Mouse (Mus musculus): ENCODE data around the gene Cdkal1. TPM values are rescaled to one million over a fixed set of nuclear protein-coding genes. Genes with fewer than 3 reads are reported as not detected.

Gene Cdkal1
- polyA plus RNA-seq, 1 experiment = 7.2 TPM

DNA sequence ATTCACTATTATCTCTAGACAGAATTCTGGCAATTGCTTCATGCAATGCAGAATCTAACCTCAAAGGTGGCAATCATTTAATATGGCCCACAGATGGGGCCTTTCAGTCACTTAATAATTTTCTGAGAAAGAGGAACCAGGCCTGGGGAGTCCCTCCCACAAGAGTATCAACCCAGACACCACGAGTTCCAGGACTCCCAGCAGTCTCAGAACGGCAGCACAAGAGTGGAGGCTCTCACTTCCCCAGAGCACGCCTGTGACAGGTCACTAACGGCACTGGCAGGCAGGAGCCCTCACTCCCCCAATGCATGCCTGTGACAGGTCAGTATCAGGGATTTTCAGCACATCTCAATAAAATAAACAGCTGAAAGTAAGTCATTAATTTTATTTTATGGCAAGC lies 424.6 kb downstream of the Cdkal1 start:
- no peak for DNase-seq (ENCODE audit: low read depth)
- TF ChIP-seq CTCF (IDR thresholded peaks at IDR 0.05; ENCODE audit: borderline replicate concordance, extremely low read depth, insufficient read depth, insufficient read length) (no peak), POLR2A (IDR thresholded peaks at IDR 0.05; ENCODE audit: borderline replicate concordance, extremely low read depth, insufficient read depth, insufficient read length, poor library complexity, severe bottlenecking) (no peak)

DNA sequence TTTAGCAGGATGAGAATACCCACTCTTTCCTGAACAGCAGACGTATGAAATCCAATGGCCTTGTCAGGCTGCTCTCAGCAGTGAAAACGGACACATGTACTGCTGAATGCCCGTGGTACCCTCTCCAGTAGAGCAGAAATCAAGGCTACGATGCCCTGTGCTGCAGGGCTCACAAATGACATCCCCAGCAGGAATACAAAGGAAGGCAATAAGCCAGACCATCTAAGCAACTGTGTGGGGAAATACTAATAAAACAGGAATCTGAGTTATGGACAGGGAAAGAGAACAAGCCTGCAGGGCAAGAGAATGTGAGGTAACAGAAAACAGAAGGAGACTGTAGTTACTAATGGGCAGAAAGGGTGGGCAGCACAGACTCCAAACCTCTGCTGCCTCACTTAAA lies 425.6 kb downstream of the Cdkal1 start:
- TF ChIP-seq CTCF (IDR thresholded peaks at IDR 0.05; ENCODE audit: borderline replicate concordance, extremely low read depth, insufficient read depth, insufficient read length) = no peak
- TF ChIP-seq POLR2A (IDR thresholded peaks at IDR 0.05; ENCODE audit: borderline replicate concordance, extremely low read depth, insufficient read depth, insufficient read length, poor library complexity, severe bottlenecking) = no peak

DNA sequence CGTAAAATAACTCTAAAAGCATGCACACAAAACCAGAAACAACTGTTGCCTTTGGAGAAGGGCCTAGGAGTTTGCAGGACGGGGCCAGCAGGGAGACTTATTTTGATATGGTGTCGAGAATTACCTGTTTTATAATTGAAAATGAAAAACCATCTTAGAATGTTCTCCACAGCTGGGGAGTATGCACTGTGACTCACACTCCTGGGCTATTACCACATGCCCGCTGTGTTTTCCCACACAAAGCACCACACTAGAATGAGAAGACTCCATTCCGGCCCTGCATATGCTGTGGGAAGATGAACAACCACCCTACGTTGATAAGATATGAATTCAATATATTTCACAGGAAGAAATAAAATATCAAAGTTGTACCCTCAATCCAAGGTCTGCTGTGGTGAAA lies 426.3 kb downstream of the Cdkal1 start:
- TF ChIP-seq CTCF (IDR thresholded peaks at IDR 0.05; ENCODE audit: borderline replicate concordance, extremely low read depth, insufficient read depth, insufficient read length) (no peak), POLR2A (IDR thresholded peaks at IDR 0.05; ENCODE audit: borderline replicate concordance, extremely low read depth, insufficient read depth, insufficient read length, poor library complexity, severe bottlenecking) (no peak)
- DNase-seq (ENCODE audit: low read depth) = no peak

More for the DNA sequence above, 425.6 kb downstream of the Cdkal1 start:
- no peak for DNase-seq (ENCODE audit: low read depth)

DNA sequence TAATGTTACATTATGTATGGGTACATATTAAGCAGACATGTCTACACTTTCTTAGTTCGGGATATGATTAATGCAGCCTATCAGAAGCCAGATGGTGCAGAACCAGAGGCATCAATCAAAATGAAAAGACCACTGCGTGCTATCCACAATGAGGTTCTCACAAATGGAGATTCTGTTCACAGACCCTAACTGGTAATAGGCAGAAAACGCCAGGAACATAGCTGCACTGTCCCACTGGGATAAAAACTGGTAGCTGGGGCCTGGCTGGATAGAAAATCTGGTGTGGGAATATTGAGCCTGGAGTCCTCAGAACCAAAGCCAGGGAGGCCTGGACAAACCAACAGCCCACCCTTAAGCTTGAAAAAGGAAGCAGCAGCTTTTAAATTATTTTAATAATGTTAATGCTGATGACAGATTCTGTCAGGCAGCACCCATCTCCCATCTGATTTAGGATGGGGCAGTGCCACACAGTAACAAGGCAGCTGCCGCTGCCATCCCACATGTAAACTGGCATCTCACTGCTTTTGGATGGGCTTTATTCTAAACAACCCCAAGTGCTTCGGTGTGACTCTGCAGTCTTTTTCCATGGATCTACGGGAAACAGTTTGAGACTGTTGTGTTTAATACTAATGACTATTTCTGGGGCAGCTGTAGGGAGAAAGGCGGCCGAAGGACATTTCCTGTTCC lies 438.9 kb downstream of the Cdkal1 start:
- TF ChIP-seq CTCF (IDR thresholded peaks at IDR 0.05; ENCODE audit: borderline replicate concordance, extremely low read depth, insufficient read depth, insufficient read length) (no peak), POLR2A (IDR thresholded peaks at IDR 0.05; ENCODE audit: borderline replicate concordance, extremely low read depth, insufficient read depth, insufficient read length, poor library complexity, severe bottlenecking) (no peak)
- peak; percentile 95 for DNase-seq (ENCODE audit: low read depth)

DNA sequence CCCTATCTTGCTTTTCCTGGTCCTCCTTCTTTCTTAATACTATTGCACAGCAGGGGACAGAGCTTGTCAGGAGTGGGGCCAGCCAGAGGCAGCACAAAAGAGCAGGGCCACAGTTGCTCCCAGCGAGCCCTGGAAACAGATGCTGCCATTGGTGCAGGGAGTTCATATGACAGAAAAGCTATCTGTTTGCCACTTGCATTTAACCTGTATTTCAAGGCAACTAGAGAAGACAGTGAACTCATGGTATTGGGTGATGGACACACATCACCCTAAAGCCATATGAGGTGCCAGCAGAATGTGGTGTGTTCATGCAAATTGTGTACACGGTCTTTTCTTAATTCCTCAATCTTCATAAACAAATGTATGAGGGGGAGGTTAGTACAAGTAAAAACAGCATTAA lies 439.5 kb downstream of the Cdkal1 start:
- DNase-seq (ENCODE audit: low read depth) = peak; percentile 81
- TF ChIP-seq CTCF (IDR thresholded peaks at IDR 0.05; ENCODE audit: borderline replicate concordance, extremely low read depth, insufficient read depth, insufficient read length) = no peak
- TF ChIP-seq POLR2A (IDR thresholded peaks at IDR 0.05; ENCODE audit: borderline replicate concordance, extremely low read depth, insufficient read depth, insufficient read length, poor library complexity, severe bottlenecking) = no peak

DNA sequence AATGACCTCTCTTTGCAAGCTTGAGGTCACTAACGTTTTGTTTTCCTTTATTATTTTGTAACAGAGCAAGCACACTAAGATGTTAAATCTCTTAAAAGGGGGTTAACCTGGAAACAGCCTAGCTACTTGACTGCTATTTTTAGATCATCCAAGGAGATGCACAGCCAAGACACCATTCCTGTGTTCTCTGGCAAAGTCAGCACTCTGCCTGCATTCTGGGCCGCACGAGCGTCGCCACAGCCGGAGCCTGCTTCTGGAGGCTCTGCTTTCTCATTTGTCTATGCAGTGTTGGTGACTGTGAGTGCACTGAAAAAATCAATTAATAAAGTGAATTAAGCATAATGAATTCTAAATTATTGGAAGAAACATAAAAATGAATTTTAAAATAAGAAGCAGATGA lies 440.6 kb downstream of the Cdkal1 start:
- peak; percentile 78 for DNase-seq (ENCODE audit: low read depth)
- TF ChIP-seq POLR2A (IDR thresholded peaks at IDR 0.05; ENCODE audit: borderline replicate concordance, extremely low read depth, insufficient read depth, insufficient read length, poor library complexity, severe bottlenecking) (no peak), CTCF (IDR thresholded peaks at IDR 0.05; ENCODE audit: borderline replicate concordance, extremely low read depth, insufficient read depth, insufficient read length) (no peak)

DNA sequence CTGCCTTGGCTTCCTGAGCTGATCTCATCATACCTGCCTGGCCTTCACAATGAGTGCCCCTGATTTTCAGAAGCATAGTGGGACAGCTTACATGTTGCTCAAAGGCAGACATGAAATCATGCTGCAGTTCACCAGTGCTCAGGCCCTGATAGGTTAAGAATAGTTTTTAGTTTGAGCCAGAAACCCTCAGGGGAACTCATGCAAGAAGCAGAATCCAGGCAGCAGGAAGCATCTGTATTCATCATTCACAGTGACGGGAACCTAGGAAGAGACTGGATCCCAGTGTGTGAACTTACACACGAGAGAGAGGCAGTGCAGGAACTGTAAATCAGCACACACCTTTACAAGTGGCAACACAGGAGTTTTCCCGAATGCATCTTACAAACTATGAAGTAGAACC lies 441.0 kb downstream of the Cdkal1 start:
- no peak for TF ChIP-seq POLR2A (IDR thresholded peaks at IDR 0.05; ENCODE audit: borderline replicate concordance, extremely low read depth, insufficient read depth, insufficient read length, poor library complexity, severe bottlenecking)
- no peak for TF ChIP-seq CTCF (IDR thresholded peaks at IDR 0.05; ENCODE audit: borderline replicate concordance, extremely low read depth, insufficient read depth, insufficient read length)
- DNase-seq (ENCODE audit: low read depth) = peak; percentile 55

DNA sequence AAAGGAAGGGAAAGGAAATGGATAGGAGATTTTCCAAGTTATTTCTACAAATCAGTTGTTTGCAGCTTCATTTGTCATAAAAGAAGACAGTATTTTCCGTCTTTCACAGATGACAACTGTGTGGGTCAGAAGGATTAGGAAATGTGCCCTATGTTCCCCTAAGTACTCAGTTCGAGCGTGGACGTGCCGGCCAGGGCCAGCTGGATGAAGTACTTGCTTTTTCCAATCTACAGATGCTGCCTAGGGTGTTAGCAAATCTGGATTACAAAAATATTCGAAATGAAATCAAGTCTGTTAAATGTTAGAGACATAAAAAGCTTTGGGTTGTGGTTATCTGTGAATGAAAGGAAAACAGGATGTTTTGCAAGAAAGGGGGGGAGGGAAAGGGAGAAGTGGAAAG lies 444.3 kb downstream of the Cdkal1 start:
- no peak for DNase-seq (ENCODE audit: low read depth)
- TF ChIP-seq POLR2A (IDR thresholded peaks at IDR 0.05; ENCODE audit: borderline replicate concordance, extremely low read depth, insufficient read depth, insufficient read length, poor library complexity, severe bottlenecking) = no peak
- no peak for TF ChIP-seq CTCF (IDR thresholded peaks at IDR 0.05; ENCODE audit: borderline replicate concordance, extremely low read depth, insufficient read depth, insufficient read length)

DNA sequence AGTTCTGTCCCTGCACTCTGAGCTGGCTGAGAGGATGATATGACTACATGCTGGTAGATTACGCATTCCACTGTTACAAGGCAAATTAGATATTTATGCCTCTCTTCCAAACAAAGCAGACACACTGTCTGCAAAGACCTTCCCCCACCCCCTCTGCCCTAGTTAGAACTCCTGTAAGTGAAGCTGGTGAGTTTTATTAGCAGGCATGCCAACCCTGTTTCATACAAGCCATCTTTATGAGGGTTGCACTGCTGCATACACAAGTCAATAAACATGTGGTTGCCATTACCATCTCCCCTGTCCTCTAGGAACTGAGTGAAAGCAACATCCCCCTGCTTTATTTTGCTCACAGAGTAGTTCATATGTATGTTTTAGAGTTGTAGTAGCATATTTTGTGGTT lies 447.9 kb downstream of the Cdkal1 start:
- TF ChIP-seq CTCF (IDR thresholded peaks at IDR 0.05; ENCODE audit: borderline replicate concordance, extremely low read depth, insufficient read depth, insufficient read length) = no peak
- TF ChIP-seq POLR2A (IDR thresholded peaks at IDR 0.05; ENCODE audit: borderline replicate concordance, extremely low read depth, insufficient read depth, insufficient read length, poor library complexity, severe bottlenecking) = no peak
- no peak for DNase-seq (ENCODE audit: low read depth)

DNA sequence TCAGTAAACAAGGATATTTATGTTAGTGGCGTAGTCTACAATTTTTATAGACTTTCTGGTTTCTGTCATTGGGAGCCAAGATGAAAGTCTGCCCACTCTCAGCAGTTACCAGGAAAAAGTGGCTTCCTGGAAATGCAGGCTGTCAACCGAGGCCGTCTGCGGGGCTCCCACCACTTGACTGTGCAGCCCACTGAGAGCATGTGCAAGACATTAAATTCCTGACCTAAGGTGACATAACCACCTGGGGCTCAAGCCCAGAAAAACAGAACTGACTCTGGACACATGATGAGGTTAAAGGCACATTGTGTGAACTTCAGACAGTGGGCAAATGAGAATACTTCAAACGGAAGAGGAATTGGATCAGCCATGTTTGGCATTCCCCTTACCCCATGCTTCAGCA lies 450.2 kb downstream of the Cdkal1 start:
- TF ChIP-seq POLR2A (IDR thresholded peaks at IDR 0.05; ENCODE audit: borderline replicate concordance, extremely low read depth, insufficient read depth, insufficient read length, poor library complexity, severe bottlenecking) (no peak), CTCF (IDR thresholded peaks at IDR 0.05; ENCODE audit: borderline replicate concordance, extremely low read depth, insufficient read depth, insufficient read length) (no peak)
- no peak for DNase-seq (ENCODE audit: low read depth)

DNA sequence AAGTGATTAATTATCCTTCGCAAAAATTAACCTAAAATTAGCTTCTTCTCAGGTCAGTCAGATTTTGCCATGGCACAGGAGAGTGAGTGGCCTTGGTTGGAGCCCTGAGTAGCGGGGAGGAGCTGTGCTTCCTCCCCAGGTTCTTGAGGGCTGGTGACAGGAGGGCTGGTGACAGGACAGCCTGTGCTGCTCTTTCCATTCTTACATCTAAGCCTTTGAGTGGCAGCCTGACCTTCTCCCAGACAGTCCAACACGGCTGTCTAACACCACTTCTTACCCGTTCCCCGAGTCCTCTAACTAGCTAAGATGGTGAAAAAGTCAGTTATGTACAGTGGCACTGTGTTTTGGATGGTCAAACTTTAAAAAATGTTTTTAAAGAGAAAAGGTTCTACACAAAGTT lies 452.3 kb downstream of the Cdkal1 start:
- TF ChIP-seq POLR2A (IDR thresholded peaks at IDR 0.05; ENCODE audit: borderline replicate concordance, extremely low read depth, insufficient read depth, insufficient read length, poor library complexity, severe bottlenecking) = no peak
- DNase-seq (ENCODE audit: low read depth) = no peak

DNA sequence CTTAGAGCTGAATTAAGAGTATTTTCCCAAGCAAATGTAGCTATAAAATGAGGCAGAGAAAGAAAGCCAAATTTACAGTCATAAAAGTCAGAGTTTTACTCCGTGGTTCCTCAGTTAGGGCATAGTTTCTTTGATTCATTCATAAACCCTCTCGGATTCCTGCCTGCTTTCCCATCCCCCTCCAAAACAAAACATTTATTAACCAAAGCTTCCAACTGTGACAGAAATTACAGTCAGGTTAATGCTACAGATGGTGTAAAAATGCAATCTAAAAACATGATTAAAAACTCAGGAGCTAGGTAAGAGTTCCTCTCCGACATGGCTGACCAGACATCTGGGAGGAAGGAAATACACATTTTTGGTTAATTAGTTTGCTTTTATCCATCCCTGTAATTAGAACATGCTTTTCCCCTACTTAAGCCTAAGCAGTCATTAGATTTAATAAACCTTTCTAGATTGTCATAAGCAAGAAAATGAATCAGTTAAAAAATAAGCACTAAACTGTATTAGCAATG lies 452.9 kb downstream of the Cdkal1 start:
- DNase-seq (ENCODE audit: low read depth) = peak; percentile 52

More for the DNA sequence above, 452.9 kb downstream of the Cdkal1 start:
- TF ChIP-seq CTCF (IDR thresholded peaks at IDR 0.05; ENCODE audit: borderline replicate concordance, extremely low read depth, insufficient read depth, insufficient read length) (no peak), POLR2A (IDR thresholded peaks at IDR 0.05; ENCODE audit: borderline replicate concordance, extremely low read depth, insufficient read depth, insufficient read length, poor library complexity, severe bottlenecking) (no peak)

All from brain, embryonic 14.5 days (tissue).